Comparison of ENCODE assay signal across 21 mouse cellular contexts in genomic region chr5:131546414-131546813, GRCm38 (mm10).
"Had no signal": no experiment of that assay in that cellular context is flagged by ENCODE, and none has a peak within 500 bp of the region (broad histone marks: within the 10 kb centered on the region; RNA-seq: fewer than 3 reads in every experiment).

No protein-coding gene starts in this region.

- H3K27ac ChIP-seq: kidney, embryonic 15.5 days; limb, embryonic 15.5 days; liver, embryonic 14.5 days; macrophage; midbrain, embryonic 12.5 days; midbrain, embryonic 15.5 days; neural tube, embryonic 12.5 days; neural tube, embryonic 15.5 days; stomach, postnatal 0 days had no signal

- H3K27me3 ChIP-seq: limb, embryonic 15.5 days; midbrain, embryonic 15.5 days; neural tube, embryonic 12.5 days had no signal

- H3K9ac ChIP-seq: kidney, embryonic 15.5 days; limb, embryonic 15.5 days; liver, embryonic 14.5 days; liver, postnatal 0 days; lung, embryonic 14.5 days; midbrain, embryonic 12.5 days; midbrain, embryonic 15.5 days; neural tube, embryonic 12.5 days; neural tube, embryonic 15.5 days had no signal

- H3K4me3 ChIP-seq: kidney, embryonic 15.5 days; limb, embryonic 15.5 days; midbrain, embryonic 12.5 days; midbrain, embryonic 15.5 days; neural tube, embryonic 12.5 days; neural tube, embryonic 15.5 days had no signal

- H3K36me3 ChIP-seq: kidney, embryonic 15.5 days; limb, embryonic 15.5 days; midbrain, embryonic 12.5 days; midbrain, embryonic 15.5 days; neural tube, embryonic 12.5 days; neural tube, embryonic 15.5 days had no signal

- H3K9me3 ChIP-seq: kidney, embryonic 15.5 days; limb, embryonic 15.5 days; midbrain, embryonic 12.5 days; midbrain, embryonic 15.5 days; neural tube, embryonic 15.5 days had no signal

- ATAC-seq: liver, postnatal 0 days; lung, postnatal 0 days; midbrain, embryonic 15.5 days had no signal

- DNase-seq: kidney, postnatal 10 days; kidney, postnatal 36 days; liver, postnatal 0 days; lung, embryonic 14.5 days; right cerebral cortex, adult 18-20 months; right cerebral cortex, postnatal 14 days; right cerebral cortex, postnatal 4 days; thymus, adult 2 months; thymus, postnatal 14 days; thymus, postnatal 4 days had no signal

- H3K4me2 ChIP-seq: kidney, embryonic 15.5 days; limb, embryonic 15.5 days; liver, embryonic 11.5 days; lung, embryonic 14.5 days; midbrain, embryonic 12.5 days; midbrain, embryonic 15.5 days; neural tube, embryonic 12.5 days; neural tube, embryonic 15.5 days had no signal
